Mouse (Mus musculus) kidney, adult 8-10 months (tissue): ENCODE data around the gene Med16.

Experiments used
- DNase-seq, 2 experiments: peaks; one replicate each; pipeline ENCODE4 v3.0.0; 2022

The Med16 gene

DNA sequence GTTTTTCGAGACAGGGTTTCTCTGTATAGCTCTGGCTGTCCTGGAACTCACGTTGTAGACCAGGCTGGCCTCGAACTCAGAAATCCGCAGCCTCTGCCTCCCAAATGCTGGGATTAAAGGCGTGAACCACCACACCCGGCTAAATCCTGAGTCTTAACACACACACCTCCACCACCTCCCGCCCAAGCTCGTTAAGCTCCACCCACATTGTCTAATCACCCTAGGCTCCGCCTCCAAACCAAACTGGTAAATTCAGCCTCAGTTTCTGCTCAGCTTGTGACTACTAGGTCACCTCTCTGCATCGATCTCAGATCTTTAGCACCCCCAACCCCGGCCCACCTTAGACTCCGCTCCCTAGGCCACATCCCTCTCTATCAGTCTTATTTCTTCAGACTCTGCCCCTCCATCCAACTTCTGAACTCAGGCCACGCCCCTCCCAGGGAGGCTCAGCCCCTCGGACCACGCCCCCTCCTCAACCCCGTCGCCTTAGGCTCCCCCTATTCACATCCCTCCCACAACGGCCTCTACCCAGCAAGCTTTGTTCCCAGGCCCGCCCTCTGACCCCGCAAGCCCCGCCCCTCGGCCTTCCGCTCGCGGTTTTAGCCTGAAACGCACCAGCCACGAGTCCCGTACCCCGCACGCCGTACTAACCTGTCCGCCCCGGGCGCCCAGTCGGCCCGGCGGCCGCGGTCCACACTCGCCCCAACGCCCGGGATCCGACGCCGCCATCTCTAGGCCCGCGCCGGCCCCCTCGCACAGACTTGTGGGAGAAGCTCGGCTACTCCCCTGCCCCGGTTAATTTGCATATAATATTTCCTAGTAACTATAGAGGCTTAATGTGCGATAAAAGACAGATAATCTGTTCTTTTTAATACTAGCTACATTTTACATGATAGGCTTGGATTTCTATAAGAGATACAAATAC is at the start of gene Med16:
Gene Med16, minus strand, starts transcription at position 757 of the 925 bp plus-strand sequence.
- DNase-seq = peak; percentile 97

DNA sequence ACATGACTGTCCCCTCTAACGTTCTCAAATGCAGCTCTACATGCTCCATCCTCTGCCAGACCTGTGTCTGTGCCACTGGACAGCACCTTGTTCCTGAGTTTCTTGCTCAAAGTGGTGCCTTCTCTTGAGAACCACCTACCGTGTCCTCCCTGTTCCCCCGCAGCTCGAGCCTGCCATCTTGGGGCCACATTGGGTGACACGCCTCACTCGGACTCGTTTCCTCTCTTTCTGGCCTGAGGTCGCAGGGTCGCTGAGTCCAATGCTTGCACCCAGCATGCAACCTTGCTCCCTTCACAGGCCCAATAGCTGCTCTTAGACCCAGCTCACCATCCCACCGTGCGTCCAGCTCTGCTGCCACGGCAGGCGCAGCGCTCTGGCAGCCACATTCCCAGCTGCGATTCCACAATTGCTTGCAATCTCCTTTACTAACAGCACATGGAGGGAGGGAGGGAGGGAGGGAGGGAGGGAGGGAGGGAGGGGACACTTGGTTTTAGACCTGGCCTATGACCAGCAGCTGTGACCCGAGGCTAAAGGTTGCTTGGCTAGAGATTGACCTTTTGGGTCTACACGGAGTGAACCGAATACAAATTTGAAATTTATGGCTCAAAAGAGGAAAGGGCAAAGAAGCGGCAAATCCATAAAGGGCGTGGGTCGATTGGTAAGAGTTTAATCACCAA is 49.6 kb upstream of the Med16 start:
- peak; percentile 89 to 90 for DNase-seq

DNA sequence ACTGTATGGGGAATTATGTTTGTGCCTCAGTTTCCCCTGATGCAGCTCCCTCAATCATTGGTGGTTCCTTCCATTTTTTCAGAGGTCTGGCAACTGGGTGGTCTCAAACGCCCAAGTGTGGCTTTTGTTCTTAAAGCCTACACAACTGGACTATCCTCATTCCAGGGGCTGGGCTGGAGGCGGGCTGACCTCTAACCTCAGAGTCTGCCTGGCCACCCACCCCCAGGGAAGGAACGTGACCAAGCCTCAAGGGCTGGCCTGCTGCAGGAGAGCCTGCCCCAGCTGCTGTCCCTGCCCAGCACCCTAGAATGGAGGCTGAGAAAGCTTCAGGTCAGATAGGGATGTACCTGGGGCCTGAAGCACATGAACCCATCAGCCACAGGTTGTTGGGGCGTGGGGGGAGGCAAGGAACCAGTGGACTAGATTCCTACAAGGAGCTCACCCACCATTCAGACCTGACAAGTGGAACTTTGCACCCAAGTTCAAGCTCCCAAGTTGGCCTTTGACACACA is 48.0 kb upstream of the Med16 start:
- no peak for DNase-seq

DNA sequence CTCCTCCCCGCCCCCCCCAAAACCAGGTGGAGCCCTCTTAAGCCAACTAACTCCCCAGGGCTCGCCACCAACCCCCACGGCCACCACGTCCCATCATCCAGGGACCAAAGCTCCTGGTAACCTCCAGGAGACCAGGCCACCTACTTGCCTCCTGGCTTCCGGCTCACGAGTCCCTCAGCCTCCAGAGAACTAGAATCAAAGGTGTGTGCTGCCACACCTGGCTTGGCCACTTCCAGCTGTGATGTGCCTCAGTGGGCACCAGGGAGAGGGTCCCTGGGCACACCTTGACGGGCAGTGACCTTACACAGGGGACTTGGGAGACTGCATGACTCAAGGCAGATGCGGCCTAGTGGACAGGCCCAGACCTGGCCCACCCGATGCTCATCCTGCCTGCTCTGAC is 47.0 kb upstream of the Med16 start:
- DNase-seq = no peak

- DNase-seq = peak in 1 of 2 experiments; percentile 57
These were observed 45.2 kb upstream of the Med16 start for GRCm38 (mm10) chr10:79953946-79954345.

- no peak for DNase-seq
These were observed 41.9 kb upstream of the Med16 start for GRCm38 (mm10) chr10:79950661-79951060.

DNA sequence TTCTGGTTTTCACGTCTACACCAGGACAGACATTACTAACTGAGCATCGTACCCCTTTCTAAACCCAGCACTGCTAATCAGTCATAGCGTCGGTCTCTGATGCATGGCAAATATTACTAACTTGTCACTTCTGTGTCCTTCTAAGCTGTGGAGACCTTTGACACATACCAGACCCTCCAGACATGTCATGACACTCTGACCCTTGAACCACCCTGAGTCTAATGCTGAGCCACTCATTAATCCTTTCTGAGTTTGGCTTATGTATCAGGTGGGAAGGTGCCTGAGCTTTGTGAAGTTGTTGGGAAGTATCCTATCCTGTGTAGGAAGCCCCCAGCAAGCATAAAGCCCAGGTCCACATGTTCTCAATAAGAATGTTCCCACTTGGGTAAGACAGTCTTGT is 41.1 kb upstream of the Med16 start:
- peak in 1 of 2 experiments; percentile 45 for DNase-seq

- no peak for DNase-seq
These were observed 38.8 kb upstream of the Med16 start for GRCm38 (mm10) chr10:79947502-79947901.

GRCm38 (mm10) chr10:79946752-79947322 is 38.1 kb upstream of the Med16 start:
- no peak for DNase-seq

DNA sequence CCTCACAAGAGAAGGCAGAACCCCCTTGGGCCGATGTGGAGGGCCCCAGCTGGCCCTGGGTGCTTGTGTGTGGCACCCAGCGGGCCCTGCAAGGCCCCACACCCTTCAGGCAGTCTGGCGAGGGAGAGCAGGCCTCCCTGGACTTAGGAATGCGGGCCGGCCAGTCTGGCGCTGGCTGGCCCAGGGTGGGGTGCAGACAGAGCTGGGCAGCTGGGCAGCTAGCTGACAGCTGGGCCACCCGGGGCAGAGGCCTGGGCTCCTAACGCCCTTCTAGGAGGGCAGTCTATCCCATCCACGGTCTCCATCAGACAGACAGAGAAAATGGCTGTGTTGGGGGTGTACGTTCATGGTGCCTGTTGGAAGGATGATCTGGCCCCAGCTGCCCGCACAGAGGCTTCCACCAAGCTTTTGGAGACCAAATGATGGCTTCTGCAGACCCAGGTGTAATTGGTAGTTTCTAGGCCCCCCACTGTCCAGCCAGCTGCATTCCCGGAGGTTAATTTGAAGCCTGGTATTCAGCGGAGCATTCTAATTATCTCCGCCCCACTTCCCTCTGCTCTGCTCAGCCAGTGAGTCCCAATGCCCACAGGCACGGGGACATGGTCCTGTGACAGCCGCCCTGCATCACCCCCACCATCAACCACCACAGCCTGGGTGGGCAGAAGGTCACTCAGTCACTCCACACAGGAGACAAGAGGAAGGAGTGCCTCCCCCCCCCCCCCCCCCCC is 36.9 kb upstream of the Med16 start:
- peak; percentile 59 to 80 for DNase-seq

DNA sequence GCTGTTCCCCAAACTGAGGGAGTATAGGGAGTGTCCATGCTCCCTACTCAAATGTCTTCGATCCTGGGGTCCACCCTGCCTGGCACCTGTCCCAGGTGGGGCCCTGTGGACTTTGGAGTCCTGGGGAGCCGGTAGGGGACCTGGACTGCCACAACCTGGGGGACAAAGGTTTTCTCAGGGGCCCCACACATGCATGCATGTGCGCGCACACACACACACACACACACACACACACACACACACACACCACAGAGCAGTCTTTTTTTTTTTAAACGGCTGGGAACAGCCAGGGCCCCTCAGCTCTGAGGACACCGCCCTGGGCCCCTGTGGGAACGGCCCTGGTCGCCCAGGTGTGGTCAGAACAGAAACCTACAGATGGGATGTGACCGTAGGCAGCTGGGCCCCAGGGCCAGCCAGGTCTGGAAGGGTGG is 34.8 kb upstream of the Med16 start:
- DNase-seq = no peak

- DNase-seq = no peak
These were observed 34.3 kb upstream of the Med16 start for GRCm38 (mm10) chr10:79942988-79943387.

DNA sequence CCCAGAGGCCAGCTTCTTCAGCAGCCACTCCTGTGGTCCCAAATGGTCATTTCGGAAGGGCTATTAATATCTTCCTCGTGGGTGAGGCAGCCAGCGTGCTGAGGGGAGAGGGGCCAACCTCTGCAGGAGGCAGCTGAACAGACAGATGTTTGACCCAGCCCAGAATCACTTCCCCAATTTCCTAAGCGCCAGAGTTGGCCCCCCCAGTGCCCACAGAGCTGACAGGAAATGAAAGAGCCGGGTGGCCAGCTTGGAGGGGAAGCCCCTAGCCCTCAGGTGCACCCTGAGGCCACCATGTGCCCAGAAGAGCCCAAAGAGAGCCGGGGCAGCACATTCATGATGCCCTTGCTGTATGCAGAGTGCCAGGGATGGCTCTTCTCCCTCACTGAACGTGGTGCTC is 32.0 kb upstream of the Med16 start:
- no peak for DNase-seq

- DNase-seq = peak; percentile 59 to 70
These were observed 29.2 kb upstream of the Med16 start for GRCm38 (mm10) chr10:79937775-79938526.

GRCm38 (mm10) chr10:79936911-79937441 is 28.3 kb upstream of the Med16 start:
- peak; percentile 79 for DNase-seq

DNA sequence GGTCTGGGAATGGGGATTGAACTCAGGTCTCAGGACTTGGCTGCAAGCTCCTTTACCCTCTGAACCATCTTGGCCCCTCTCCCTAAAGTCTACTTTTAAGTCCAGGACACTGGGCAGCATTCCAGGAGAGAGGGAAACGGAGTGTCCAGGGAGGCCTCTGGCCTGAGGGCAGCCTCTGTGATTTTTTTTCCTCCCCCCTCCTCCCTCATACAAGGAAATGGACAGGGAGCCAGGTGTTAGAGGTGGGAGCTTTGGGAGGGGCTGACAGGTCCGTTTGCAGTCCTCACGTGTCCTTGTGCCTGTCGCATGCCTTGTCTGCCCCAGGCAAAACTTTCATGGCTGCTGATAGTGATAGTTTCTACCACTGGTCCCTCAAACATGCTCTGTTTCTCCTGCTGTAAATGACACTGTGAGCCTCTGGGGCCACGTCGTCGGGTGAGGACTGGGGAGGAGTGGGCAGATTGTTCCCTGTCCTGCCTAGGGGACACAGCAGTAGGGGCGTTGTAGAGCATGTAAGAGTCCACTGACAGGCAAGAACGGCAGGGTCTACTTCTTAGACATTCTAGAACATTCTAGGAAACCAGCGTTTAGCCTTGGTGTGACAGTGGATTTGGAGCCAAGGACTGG is 27.7 kb upstream of the Med16 start:
- peak; percentile 80 to 84 for DNase-seq

- no peak for DNase-seq
These were observed 26.3 kb upstream of the Med16 start for GRCm38 (mm10) chr10:79934794-79935569.

DNA sequence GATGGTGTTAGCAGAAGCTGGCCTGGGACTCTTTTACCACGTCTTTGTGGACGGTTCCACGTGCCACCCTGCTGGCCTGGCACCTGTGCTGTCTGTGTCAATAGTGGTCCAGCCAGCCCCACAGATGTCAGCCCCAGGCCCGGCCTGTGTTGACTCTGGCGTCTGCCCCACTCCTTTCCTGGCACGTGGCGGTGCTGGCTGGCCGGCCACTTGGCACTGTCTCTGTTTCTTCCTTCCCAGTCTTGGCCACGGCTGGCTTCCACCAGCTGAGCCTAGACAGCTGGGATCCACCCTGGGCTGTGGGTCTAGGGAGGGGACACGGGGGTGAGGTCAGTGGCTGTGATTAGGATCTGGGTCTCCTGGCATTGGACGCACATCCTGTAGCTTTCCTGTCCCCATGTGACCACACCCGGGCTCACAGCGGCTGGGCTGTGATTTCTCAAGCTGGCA is 25.6 kb upstream of the Med16 start:
- DNase-seq = peak; percentile 85 to 89

DNA sequence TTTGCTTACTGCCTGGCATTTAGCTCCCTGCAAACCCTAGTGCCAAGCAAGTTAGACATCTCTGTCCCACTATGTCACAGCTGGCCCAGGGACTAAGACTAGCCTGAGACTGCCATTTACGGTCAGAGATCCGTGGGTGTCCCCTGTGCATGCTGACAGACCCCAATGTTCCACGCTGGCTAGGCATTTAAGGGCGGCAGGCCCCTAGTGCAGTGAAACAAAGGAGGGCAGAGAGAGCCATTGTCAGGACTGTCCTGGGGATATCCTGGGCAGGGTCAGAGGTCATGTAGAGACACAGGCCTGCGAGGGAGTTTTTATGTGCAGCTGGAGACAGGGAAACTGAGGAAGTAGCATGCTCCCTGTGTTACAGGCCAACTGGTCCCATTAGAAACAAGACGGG is 25.1 kb upstream of the Med16 start:
- DNase-seq = no peak

DNA sequence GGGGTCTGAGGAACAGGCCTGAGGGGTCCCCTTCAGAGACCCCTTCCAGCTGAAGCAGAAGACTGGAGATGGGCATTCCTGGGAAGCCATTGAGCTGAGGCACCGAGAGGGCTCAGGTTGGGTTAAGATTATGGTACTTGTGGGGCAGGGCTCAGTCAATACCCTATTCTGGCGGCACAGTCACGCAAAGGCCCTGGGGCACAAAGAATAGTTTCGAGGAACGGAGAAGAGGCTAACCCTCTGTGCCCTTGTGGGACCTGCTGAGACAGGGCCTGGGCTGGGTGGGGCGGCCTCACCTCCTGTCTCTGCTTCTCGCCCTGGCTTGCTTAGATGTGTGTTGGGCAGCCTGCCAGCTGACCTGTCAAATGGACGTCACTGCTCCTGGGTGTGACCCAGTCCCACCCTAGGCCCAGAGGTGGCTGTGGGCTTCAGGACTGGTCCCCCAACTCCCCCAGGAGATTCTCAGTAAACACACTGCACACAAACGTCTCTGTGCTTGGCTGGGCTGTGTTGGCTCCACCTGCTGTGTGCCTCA is 24.5 kb upstream of the Med16 start:
- no peak for DNase-seq
